Mouse (Mus musculus) layer of hippocampus, adult 18-20 months (tissue): Measurements from ENCODE around the gene Eprs. TPM values are rescaled to one million over a fixed set of nuclear protein-coding genes. Genes with fewer than 3 reads are reported as not detected.
"Not testable (repeated sequence)": the region's sequence is repeated elsewhere in the genome, so short reads cannot be mapped to it uniquely, and the experiment has no call there.

Experiments used
- DNase-seq, 2 experiments: peaks; one replicate each; pipeline ENCODE4 v3.0.0; 2022; ENCODE audit warnings: low spot score in 2 of 2
- long read RNA-seq: library from polyadenylated mRNA; stranded (forward); transcript quantifications from one replicate; pipeline ENCODE4 v2.0.0, GENCODE M21; 2021
- total RNA-seq, 2 experiments: library from RNA; stranded (reverse); gene quantifications; 2 replicates each; pipeline ENCODE4 v1.2.3; 2021

The Eprs gene
- total RNA-seq = 10 to 100 TPM; 65.4 to 65.9 TPM
- long read RNA-seq, full-length matches to known transcripts = 76 of 115 reads
- long read RNA-seq, partial matches to known transcripts = 7 of 115 reads
- long read RNA-seq, other reads (novel, unspliced or antisense) = 32 of 115 reads

DNA sequence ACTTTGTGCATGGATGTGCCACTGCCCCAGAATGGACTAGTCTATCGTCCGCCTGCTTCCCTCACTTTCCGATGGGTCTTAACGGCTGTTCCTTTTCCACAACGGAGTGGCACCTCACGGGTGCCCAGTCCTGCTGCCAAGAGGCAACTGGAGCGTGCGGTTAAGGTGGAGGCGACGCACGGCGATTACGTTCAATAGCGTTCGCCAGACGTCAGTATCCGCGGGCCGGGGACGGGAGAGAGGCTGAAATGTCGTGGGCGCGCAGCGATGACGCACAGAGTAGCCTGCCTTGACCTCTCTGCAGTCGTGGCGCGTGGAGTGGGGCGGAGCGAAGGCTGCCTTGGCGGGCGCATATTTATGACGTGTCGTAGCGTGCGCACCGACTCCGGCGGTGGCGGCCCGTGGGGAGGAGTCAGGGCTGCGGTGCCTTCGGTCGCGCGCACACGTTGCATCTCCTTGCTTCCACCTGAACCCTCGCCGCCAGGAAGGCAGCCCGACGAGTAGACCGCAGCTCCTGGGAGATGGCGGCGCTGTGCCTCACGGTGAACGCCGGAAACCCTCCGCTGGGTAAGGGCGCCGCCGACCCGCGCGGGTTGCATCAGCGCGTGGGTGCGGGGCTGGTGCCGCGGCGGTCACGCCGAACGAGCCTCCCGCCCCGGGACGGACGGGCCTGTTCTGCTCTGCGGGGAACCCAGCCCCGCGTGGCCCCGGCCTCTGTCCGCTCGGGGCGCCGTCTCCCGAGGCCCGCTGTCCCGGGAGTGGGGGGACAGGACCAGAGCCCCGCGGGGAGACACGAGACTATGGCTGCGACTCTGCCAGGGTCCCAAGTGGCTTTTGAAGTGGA lies at the start of gene Eprs:
Gene Eprs, plus strand, starts transcription at position 368 of the 844 bp plus-strand sequence.
- DNase-seq = peak; percentile 99

DNA sequence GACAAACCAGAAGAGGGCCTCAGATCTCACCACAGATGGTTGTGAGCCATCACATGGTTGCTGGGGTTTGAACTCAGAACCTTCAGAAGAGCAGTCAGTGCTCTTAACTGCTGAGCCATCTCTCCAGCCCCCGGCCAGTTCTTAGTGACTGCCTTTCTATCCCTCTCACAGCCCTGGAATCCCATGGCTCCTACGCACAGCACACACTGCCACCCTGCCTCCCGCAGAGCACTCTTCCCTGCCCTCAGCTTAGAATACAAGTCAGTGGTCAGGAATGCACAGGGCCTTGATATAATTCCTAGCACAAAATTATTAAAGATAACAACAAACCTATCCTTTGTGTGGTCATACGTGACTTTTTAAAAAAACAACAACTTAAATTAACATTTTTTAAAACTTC lies 48.3 kb upstream of the Eprs start:
- DNase-seq = no peak

GRCm38 (mm10) chr1:185315846-185316568 lies 46.8 kb upstream of the Eprs start:
- peak; percentile 35 to 85 for DNase-seq

DNA sequence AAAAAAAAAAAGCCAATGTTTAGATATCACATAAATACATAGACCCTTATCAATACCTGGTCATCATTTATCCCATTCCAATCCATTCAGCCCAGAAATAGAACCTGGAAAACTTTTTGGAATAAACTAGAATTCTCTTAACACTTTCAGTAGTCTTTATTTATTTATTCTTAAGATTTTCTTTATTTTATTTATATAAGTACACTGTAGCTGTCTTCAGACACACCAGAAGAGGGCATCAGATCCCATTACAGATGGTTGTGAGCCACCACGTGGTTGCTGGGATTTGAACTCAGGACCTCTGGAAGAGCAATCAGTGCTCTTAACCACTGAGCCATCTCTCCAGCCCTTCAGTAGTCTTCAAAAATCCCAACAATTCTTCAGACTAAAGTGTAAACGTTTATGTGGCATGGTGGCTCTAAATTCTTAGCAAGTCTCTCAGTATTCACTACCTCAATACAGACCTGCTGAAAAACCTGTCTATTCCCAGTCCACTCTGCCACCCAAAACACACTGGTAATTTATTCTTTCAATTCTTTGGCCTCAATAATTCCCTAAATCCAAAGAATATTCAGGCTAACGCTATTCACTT lies 35.0 kb upstream of the Eprs start:
- DNase-seq = not testable (repeated sequence)

DNA sequence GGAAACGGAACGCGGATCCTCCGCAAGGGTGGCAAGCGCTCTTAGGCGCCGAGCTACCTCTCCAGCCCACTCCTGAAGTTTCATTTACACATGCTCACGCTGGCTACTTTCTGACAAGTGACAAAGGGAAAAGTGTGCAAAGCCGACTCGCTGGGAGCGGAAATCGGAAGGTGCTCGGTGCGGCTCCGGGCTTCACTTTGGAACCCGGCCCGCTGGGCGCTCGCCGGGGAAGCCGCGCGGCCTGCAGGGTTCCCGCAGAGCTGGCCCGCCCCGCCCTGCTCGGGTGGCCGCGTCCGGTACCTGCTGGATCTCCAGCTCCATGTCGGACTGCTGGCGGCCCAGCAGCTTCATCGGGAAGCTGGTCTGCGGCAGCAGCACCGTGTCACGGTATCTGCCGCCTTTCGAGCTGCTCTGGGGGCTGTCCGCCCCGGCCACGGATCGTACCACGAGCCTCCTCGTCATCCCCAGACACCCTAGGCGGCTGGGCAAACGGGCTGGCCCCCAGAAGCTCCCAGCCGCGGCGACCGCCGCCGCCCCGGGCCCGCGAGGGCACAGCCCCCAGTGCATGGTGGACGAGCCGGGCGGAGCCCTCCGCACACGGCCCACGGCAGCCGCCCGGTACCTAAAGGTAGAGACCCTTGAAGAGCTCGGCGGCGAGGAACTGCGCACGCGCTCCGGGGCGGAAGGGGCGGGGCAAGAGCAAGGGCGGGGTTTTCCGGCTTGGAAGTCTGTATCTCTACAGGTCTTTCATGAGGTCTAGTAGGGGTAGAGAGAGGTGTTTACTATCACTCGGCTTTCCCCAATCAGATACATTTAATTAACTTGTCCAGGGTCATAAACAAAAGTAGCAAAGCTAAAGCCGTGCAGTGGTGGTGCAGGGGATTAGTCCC lies 33.9 kb upstream of the Eprs start, which contains the start of gene Iars2:
Gene Iars2, minus strand, starts transcription at position 676 of the 890 bp plus-strand sequence.
- DNase-seq = peak; percentile 83 to 90

GRCm38 (mm10) chr1:185329851-185330250 lies 33.0 kb upstream of the Eprs start:
- DNase-seq = no peak

GRCm38 (mm10) chr1:185331364-185331763 lies 31.5 kb upstream of the Eprs start:
- DNase-seq = no peak

DNA sequence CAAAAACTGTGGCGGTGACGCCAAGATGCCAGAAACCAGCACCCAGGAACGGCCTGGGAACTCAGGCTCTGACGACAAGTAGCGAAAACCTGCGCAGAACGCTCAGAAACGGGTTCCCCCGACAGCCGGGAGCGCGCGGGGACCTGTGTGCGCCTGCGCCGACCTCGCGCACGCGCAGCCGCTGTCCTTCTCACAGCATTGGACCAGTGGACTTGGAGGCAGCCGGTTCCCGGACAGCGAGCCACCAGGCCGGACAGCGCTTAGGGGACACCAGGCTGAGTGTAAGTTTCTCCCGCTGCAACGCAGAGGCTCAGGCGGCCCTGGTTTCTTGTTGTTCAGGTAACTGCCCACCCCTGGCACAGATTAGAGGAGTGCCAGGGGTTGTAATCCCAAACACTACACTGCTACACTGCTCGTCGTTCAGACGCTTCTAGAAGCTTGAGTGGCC lies 30.8 kb upstream of the Eprs start, which contains the start of gene Bpnt1:
Gene Bpnt1, plus strand, starts transcription at position 167 of the 448 bp plus-strand sequence.
- DNase-seq = peak; percentile 85 to 91

DNA sequence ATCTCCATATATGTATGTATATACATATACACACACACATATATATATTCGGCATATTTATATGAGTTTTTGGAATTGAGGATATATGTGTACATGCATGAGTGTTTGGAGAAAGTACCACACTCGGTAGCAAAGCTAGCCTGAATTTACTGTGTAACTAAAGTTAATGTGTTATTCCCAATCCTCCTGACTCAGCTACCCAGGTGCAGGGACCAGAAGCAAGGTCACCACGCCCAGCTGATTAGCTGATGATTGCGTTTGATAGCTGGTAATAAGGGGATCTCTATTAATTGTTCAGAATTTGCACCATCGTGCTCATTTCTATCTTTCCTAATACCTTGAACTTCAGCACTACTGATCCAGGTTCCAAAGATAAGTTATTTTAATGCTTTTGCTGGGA lies 29.2 kb upstream of the Eprs start:
- DNase-seq = no peak

GRCm38 (mm10) chr1:185334136-185334535 lies 28.7 kb upstream of the Eprs start:
- DNase-seq = no peak

- DNase-seq = no peak
Observed at GRCm38 (mm10) chr1:185335231-185335765, 27.5 kb upstream of the Eprs start.

DNA sequence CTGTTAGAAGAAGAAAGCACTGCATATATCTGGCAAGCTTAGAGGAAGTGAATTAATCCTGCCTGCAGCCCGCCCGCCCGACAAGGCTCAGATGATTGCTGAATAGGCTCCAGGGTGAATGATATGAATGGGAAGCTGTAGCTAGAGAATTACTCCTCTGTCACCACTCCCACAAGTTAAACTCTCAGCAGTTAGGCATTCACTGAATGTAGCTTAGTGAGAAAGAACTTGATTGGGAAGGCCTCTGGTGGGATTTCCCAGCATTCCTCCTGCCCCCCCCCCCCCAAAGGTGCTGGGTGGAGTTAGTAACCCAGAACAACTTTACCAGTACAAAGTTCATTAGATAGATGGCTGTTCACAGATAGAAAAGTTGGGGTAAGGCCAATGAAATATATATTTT lies 26.3 kb upstream of the Eprs start:
- DNase-seq = no peak

DNA sequence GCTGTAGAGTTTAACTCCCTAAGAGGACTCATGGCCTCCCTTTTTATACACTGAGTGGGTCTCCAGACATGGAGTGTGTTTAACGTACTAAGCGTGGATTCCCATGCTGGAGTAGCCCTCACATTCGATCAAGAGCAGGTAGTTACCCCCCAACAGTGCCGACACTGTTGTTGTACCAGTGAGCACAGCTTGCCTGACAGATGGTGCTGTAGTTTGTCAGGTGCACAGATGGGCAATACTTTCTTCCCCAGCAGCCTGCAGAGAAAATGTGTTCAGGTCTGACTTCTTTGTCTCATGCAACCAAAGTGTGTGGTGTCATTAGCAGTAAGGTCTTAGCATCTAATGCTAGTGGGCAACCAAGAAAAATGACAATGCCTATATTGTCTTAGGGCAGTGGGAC lies 20.4 kb upstream of the Eprs start:
- peak in 1 of 2 experiments; percentile 28 for DNase-seq

- DNase-seq = no peak
Observed at GRCm38 (mm10) chr1:185343422-185343821, 19.4 kb upstream of the Eprs start.

GRCm38 (mm10) chr1:185346188-185346587 lies 16.7 kb upstream of the Eprs start:
- no peak for DNase-seq

- DNase-seq = no peak
Observed at GRCm38 (mm10) chr1:185349741-185350140, 13.1 kb upstream of the Eprs start.

GRCm38 (mm10) chr1:185350611-185351010 lies 12.2 kb upstream of the Eprs start:
- DNase-seq = no peak

GRCm38 (mm10) chr1:185352151-185352550 lies 10.7 kb upstream of the Eprs start:
- DNase-seq = no peak

DNA sequence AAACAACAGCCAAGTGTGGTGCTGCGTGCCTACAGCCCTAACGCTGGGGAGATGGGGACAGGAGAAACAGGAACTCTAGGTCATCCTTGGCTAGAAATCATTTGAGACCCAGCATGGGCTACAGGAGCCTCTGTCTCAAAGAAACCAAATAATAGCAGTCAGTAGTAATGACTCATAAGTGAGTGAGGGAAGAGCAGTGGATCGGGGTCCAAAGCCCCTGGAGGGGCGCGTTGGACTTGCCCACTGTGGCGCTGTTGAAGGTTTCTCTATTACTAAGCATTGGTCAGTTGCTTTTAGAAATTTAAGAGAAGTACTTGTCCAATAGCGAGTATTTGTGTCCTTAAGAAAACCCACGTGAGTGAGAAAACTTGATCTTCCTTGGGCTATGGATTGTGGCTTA lies 9.5 kb upstream of the Eprs start:
- DNase-seq = no peak

- DNase-seq = no peak
Observed at GRCm38 (mm10) chr1:185354731-185355130, 8.1 kb upstream of the Eprs start.
